10 mouse cellular contexts compared by ENCODE assay signal in genomic region chr6:29434911-29435691, GRCm38 (mm10). TPM values are rescaled to one million over a fixed set of nuclear protein-coding genes. Genes with fewer than 3 reads are reported as not detected.
DNase-seq lines count a peak whose midpoint lies in the region; ATAC-seq and TF ChIP-seq lines count a peak whose summit lies in the region.
"Had no signal": no experiment of that assay in that cellular context is flagged by ENCODE, and none has a peak within 500 bp of the region (broad histone marks: within the 10 kb centered on the region; RNA-seq: fewer than 3 reads in every experiment).

No protein-coding gene starts in this region.

- H3K4me1 ChIP-seq in kidney, postnatal 0 days (replicated peaks; ENCODE audit: insufficient read depth, low read length), result peaks cover 31% of the 10 kb centered on the region
- peaks cover 72% of the 10 kb centered on the region for H3K4me1 ChIP-seq in embryonic facial prominence, embryonic 10.5 days
- peaks cover 42% of the 10 kb centered on the region for H3K4me1 ChIP-seq in heart, embryonic 11.5 days (ENCODE audit: control insufficient read depth, insufficient read depth, low read length)
- peaks cover 70% of the 10 kb centered on the region for H3K4me1 ChIP-seq in limb, embryonic 15.5 days
- H3K4me1 ChIP-seq in small intestine, adult 2 months (ENCODE audit: control insufficient read depth, insufficient read depth, insufficient read length, low read length), result peaks cover 6% of the 10 kb centered on the region

- H3K9ac ChIP-seq in kidney, postnatal 0 days (ENCODE audit: low read depth, low read length), result peak overlapping the region; percentile 45
- H3K9ac ChIP-seq in heart, embryonic 11.5 days (ENCODE audit: low read depth, low read length), result peak overlapping the region; percentile 80
- H3K9ac ChIP-seq in limb, embryonic 15.5 days, result peak overlapping the region; percentile 18; the same call in 1 of the 2 replicates

- no peaks in the 10 kb centered on the region for H3K27me3 ChIP-seq in kidney, postnatal 0 days (ENCODE audit: insufficient read depth, low read length)
- peaks cover 65% of the 10 kb centered on the region for H3K27me3 ChIP-seq in embryonic facial prominence, embryonic 10.5 days (replicated peaks; ENCODE audit: low read depth, poor library complexity, severe bottlenecking)
- H3K27me3 ChIP-seq in heart, embryonic 11.5 days (ENCODE audit: control insufficient read depth, insufficient read depth, low read length), result no peaks in the 10 kb centered on the region
- peaks cover 12% of the 10 kb centered on the region; the same call in 1 of the 2 replicates for H3K27me3 ChIP-seq in limb, embryonic 15.5 days
- H3K27me3 ChIP-seq in small intestine, adult 2 months (ENCODE audit: control insufficient read depth, insufficient read depth, low read length), result peaks cover 30% of the 10 kb centered on the region

- DNase-seq in kidney, postnatal 0 days (ENCODE audit: low spot score), result peak; percentile 64
- no peak for DNase-seq in kidney, adult 18-20 months
- peak; percentile 68 for DNase-seq in embryonic facial prominence, embryonic 10.5 days (ENCODE audit: low spot score)
- DNase-seq in layer of hippocampus, adult 8-10 months (ENCODE audit: low spot score in 2 of 2), result no peak
- DNase-seq in spleen, postnatal 10 days (ENCODE audit: low spot score in 2 of 2), result no peak

- ATAC-seq in kidney, postnatal 0 days (replicated peaks; ENCODE audit: low FRiP score, low read depth), result peak; percentile 21; the same call in 1 of the 2 replicates
- ATAC-seq in heart, embryonic 11.5 days (replicated peaks; ENCODE audit: insufficient number of reproducible peaks, low FRiP score, low TSS enrichment), result peak; percentile 17
- ATAC-seq in limb, embryonic 15.5 days (ENCODE audit: insufficient number of reproducible peaks, low FRiP score, low TSS enrichment, low read depth), result peak; percentile 70

- WGBS in kidney, postnatal 0 days, result 16% methylated on average over 13 of the region's 13 CpGs
- WGBS in embryonic facial prominence, embryonic 10.5 days, result 3% methylated on average over 13 of the region's 13 CpGs
- 2% methylated on average over 13 of the region's 13 CpGs for WGBS in heart, embryonic 11.5 days (ENCODE audit: insufficient replicate concordance)
- 6% methylated on average over 13 of the region's 13 CpGs for WGBS in limb, embryonic 15.5 days
- 18% methylated on average over 13 of the region's 13 CpGs for WGBS in small intestine, adult 2 months

- peak overlapping the region; percentile 31 for H3K27ac ChIP-seq in kidney, postnatal 0 days
- peak overlapping the region; percentile 78 for H3K27ac ChIP-seq in embryonic facial prominence, embryonic 10.5 days (replicated peaks)
- H3K27ac ChIP-seq in heart, embryonic 11.5 days (ENCODE audit: low read depth, low read length), result peak overlapping the region; percentile 97
- peak overlapping the region; percentile 87 for H3K27ac ChIP-seq in limb, embryonic 15.5 days
- H3K27ac ChIP-seq in small intestine, adult 2 months (ENCODE audit: insufficient read depth, low read depth, low read length), result peak overlapping the region; percentile 13; the same call in 1 of the 2 replicates

- no peak for TF ChIP-seq POLR2A in small intestine, adult 2 months (IDR thresholded peaks at IDR 0.05; ENCODE audit: low read depth, low read length)

- TF ChIP-seq CTCF in kidney, postnatal 0 days (IDR thresholded peaks at IDR 0.05; ENCODE audit: low read depth), result no peak
- no peak for TF ChIP-seq CTCF in small intestine, adult 2 months (IDR thresholded peaks at IDR 0.05; ENCODE audit: extremely low read depth, insufficient read length, insufficient replicate concordance, low read depth, low read length)

- H3K4me2 ChIP-seq in kidney, postnatal 0 days (ENCODE audit: low read length), result peak overlapping the region; percentile 89
- peak overlapping the region; percentile 90 for H3K4me2 ChIP-seq in heart, embryonic 11.5 days
- H3K4me2 ChIP-seq in limb, embryonic 15.5 days, result peak overlapping the region; percentile 82

- H3K36me3 ChIP-seq in kidney, postnatal 0 days (ENCODE audit: insufficient read depth, low read length), result no peaks in the 10 kb centered on the region
- peaks cover 5% of the 10 kb centered on the region; the same call in 1 of the 2 replicates for H3K36me3 ChIP-seq in embryonic facial prominence, embryonic 10.5 days (replicated peaks)
- peaks cover 7% of the 10 kb centered on the region; the same call in 1 of the 2 replicates for H3K36me3 ChIP-seq in heart, embryonic 11.5 days (ENCODE audit: control insufficient read depth, insufficient read depth, low read length)
- peaks cover 23% of the 10 kb centered on the region for H3K36me3 ChIP-seq in limb, embryonic 15.5 days
- no peaks in the 10 kb centered on the region for H3K36me3 ChIP-seq in small intestine, adult 2 months (ENCODE audit: control insufficient read depth, insufficient read depth, low read length)

- H3K9me3 ChIP-seq in kidney, postnatal 0 days (replicated peaks; ENCODE audit: low read length), result no peaks in the 10 kb centered on the region
- H3K9me3 ChIP-seq in embryonic facial prominence, embryonic 10.5 days, result no peaks in the 10 kb centered on the region
- no peaks in the 10 kb centered on the region for H3K9me3 ChIP-seq in heart, embryonic 11.5 days (replicated peaks; ENCODE audit: control insufficient read depth, low read length)
- H3K9me3 ChIP-seq in limb, embryonic 15.5 days, result no peaks in the 10 kb centered on the region

- peak overlapping the region; percentile 47 for H3K4me3 ChIP-seq in kidney, postnatal 0 days (replicated peaks; ENCODE audit: low read depth, low read length)
- H3K4me3 ChIP-seq in embryonic facial prominence, embryonic 10.5 days, result peak overlapping the region; percentile 64
- peak overlapping the region; percentile 67 for H3K4me3 ChIP-seq in heart, embryonic 11.5 days (ENCODE audit: low read depth, low read length)
- H3K4me3 ChIP-seq in limb, embryonic 15.5 days, result peak overlapping the region; percentile 61
- H3K4me3 ChIP-seq in small intestine, adult 2 months (ENCODE audit: low read depth, low read length), result peak overlapping the region; percentile 60

RNA-seq across cellular contexts. Expression of gene Flnc, which starts 2.0 kb away (rescaled TPM):
- 2.5 and 2.8 TPM in 2 replicates for polyA plus RNA-seq in kidney, postnatal 0 days (2015; fragmentation: Nextera tagmentation; extraction: Ambion mirVana)
- 4.0 and 4.5 TPM in 2 replicates for polyA plus RNA-seq in embryonic facial prominence, embryonic 10.5 days (2016; fragmentation: Nextera tagmentation; extraction: Ambion mirVana)
- 37.1 and 42.5 TPM in 2 replicates for polyA plus RNA-seq in heart, embryonic 11.5 days (2014; fragmentation: Nextera tagmentation; extraction: Ambion mirVana)
- 21.5 and 28.0 TPM in 2 replicates for polyA plus RNA-seq in limb, embryonic 15.5 days (2015; fragmentation: Nextera tagmentation; extraction: Ambion mirVana)
- 5.9 and 7.9 TPM in 2 replicates for polyA plus RNA-seq in small intestine, adult 2 months (2012; rRNA removed)
- total RNA-seq in layer of hippocampus, adult 8-10 months (2022), result 1 to 10 TPM; 2.1 to 8.8 (median 5.4) TPM

RNA-seq across cellular contexts. Expression of gene Atp6v1f, which starts 32.4 kb away (rescaled TPM):
- polyA plus RNA-seq in kidney, postnatal 0 days (2015; fragmentation: Nextera tagmentation; extraction: Ambion mirVana), result 461 and 485 TPM in 2 replicates
- 206 and 207 TPM in 2 replicates for polyA plus RNA-seq in embryonic facial prominence, embryonic 10.5 days (2016; fragmentation: Nextera tagmentation; extraction: Ambion mirVana)
- 200 and 209 TPM in 2 replicates for polyA plus RNA-seq in heart, embryonic 11.5 days (2014; fragmentation: Nextera tagmentation; extraction: Ambion mirVana)
- 221 and 243 TPM in 2 replicates for polyA plus RNA-seq in limb, embryonic 15.5 days (2015; fragmentation: Nextera tagmentation; extraction: Ambion mirVana)
- 108 and 205 TPM in 2 replicates for polyA plus RNA-seq in small intestine, adult 2 months (2012; rRNA removed)
- 100 to 1,000 TPM; 221 to 280 (median 257) TPM for total RNA-seq in layer of hippocampus, adult 8-10 months (2022)

RNA-seq across cellular contexts. Expression of gene Atp6v1fnb, which starts 36.1 kb away (rescaled TPM):
- not detected in 2 replicates for polyA plus RNA-seq in kidney, postnatal 0 days (2015; fragmentation: Nextera tagmentation; extraction: Ambion mirVana)
- polyA plus RNA-seq in embryonic facial prominence, embryonic 10.5 days (2016; fragmentation: Nextera tagmentation; extraction: Ambion mirVana), result 0.28 TPM in 1 of 2 replicates, not detected in the other
- not detected in 2 replicates for polyA plus RNA-seq in heart, embryonic 11.5 days (2014; fragmentation: Nextera tagmentation; extraction: Ambion mirVana)
- not detected in 2 replicates for polyA plus RNA-seq in limb, embryonic 15.5 days (2015; fragmentation: Nextera tagmentation; extraction: Ambion mirVana)
- polyA plus RNA-seq in small intestine, adult 2 months (2012; rRNA removed), result 0.20 and 0.22 TPM in 2 replicates
- total RNA-seq in layer of hippocampus, adult 8-10 months (2022), result under 1 TPM in 2 of 4 experiments, not detected in 2; 0.61 to 0.75 TPM
- total RNA-seq: CH12.LX had no signal
- polyA plus RNA-seq: large intestine, adult 2 months had no signal

RNA-seq across cellular contexts. Expression of gene Ccdc136, which starts 39.0 kb away (rescaled TPM):
- 12.1 and 13.8 TPM in 2 replicates for polyA plus RNA-seq in kidney, postnatal 0 days (2015; fragmentation: Nextera tagmentation; extraction: Ambion mirVana)
- 18.6 and 23.1 TPM in 2 replicates for polyA plus RNA-seq in embryonic facial prominence, embryonic 10.5 days (2016; fragmentation: Nextera tagmentation; extraction: Ambion mirVana)
- 27.0 and 30.2 TPM in 2 replicates for polyA plus RNA-seq in heart, embryonic 11.5 days (2014; fragmentation: Nextera tagmentation; extraction: Ambion mirVana)
- polyA plus RNA-seq in limb, embryonic 15.5 days (2015; fragmentation: Nextera tagmentation; extraction: Ambion mirVana), result 18.1 and 21.0 TPM in 2 replicates
- polyA plus RNA-seq in small intestine, adult 2 months (2012; rRNA removed), result 0.74 and 1.8 TPM in 2 replicates
- 10 to 100 TPM; 77.8 to 87.7 (median 83.6) TPM for total RNA-seq in layer of hippocampus, adult 8-10 months (2022)

RNA-seq across cellular contexts. Expression of gene Opn1sw, which starts 46.8 kb away (rescaled TPM):
- 0.26 and 0.47 TPM in 2 replicates for polyA plus RNA-seq in kidney, postnatal 0 days (2015; fragmentation: Nextera tagmentation; extraction: Ambion mirVana)
- polyA plus RNA-seq in embryonic facial prominence, embryonic 10.5 days (2016; fragmentation: Nextera tagmentation; extraction: Ambion mirVana), result 0.25 and 0.40 TPM in 2 replicates
- 0.27 and 0.30 TPM in 2 replicates for polyA plus RNA-seq in heart, embryonic 11.5 days (2014; fragmentation: Nextera tagmentation; extraction: Ambion mirVana)
- polyA plus RNA-seq in limb, embryonic 15.5 days (2015; fragmentation: Nextera tagmentation; extraction: Ambion mirVana), result 1.1 and 1.3 TPM in 2 replicates
- polyA plus RNA-seq in small intestine, adult 2 months (2012; rRNA removed), result 0.14 and 0.24 TPM in 2 replicates
- total RNA-seq in layer of hippocampus, adult 8-10 months (2022), result under 1 TPM in 2 of 4 experiments, not detected in 2; 0.33 to 0.80 TPM
- total RNA-seq: CH12.LX had no signal

Comparison
In these comparisons a context has a peak if more than half of its experiments do, and no peak if none do; other contexts are left out.
1. DNase-seq: peak in kidney, postnatal 0 days (single experiment) and embryonic facial prominence, embryonic 10.5 days (single experiment); none in kidney, adult 18-20 months (single experiment), layer of hippocampus, adult 8-10 months (0 of 2) and spleen, postnatal 10 days (0 of 2).
2. ATAC-seq: peak in every context shown above with its lines; median percentile 70 in limb, embryonic 15.5 days; 21 in kidney, postnatal 0 days; 17 in heart, embryonic 11.5 days.
3. H3K27ac ChIP-seq: peak in every context shown above with its lines; median percentile 97 in heart, embryonic 11.5 days; 87 in limb, embryonic 15.5 days; 78 in embryonic facial prominence, embryonic 10.5 days; 31 in kidney, postnatal 0 days; 13 in small intestine, adult 2 months.
4. H3K9ac ChIP-seq: peak in every context shown above with its lines; median percentile 80 in heart, embryonic 11.5 days; 45 in kidney, postnatal 0 days; 18 in limb, embryonic 15.5 days.
5. Peak in every context shown above with its lines, with median percentiles within 50 percentile points of each other: H3K4me2 ChIP-seq and H3K4me3 ChIP-seq.